Mouse (Mus musculus): ENCODE results near the gene Trpc2. TPM values are rescaled to one million over a fixed set of nuclear protein-coding genes. Genes with fewer than 3 reads are reported as not detected.

Gene Trpc2
- polyA plus RNA-seq, 1 experiment from 2014 or later: not detected

GRCm38 (mm10) chr7:102063891-102064290, 19.0 kb upstream of the Trpc2 start:
- TF ChIP-seq CTCF (IDR thresholded peaks at IDR 0.05; ENCODE audit: low read depth): no peak
- Histone ChIP-seq H3K4me1 (ENCODE audit: insufficient read depth) (peaks cover 12% of the 10 kb centered on the region; the same call in 1 of the 2 replicates), H3K4me3 (ENCODE audit: low read depth, low read length) (peak overlapping the region; percentile 59), H3K9me3 (ENCODE audit: low read depth, low read length) (no peaks in the 10 kb centered on the region), H3K9ac (no peak overlapping the region; the same call in 1 of the 2 replicates), H3K27me3 (ENCODE audit: insufficient read depth, low read length) (no peaks in the 10 kb centered on the region), H3K27ac (ENCODE audit: low read depth) (no peak overlapping the region), H3K4me2 (peak overlapping the region; percentile 65), H3K36me3 (ENCODE audit: insufficient read depth) (0 out of 2 replicates have a peak, but pooled peaks cover 9% of the 10 kb centered on the region)
- ATAC-seq (ENCODE audit: insufficient read depth) (no peak), DNase-seq (no peak)
- WGBS: 57% methylated on average over 9 of the region's 9 CpGs

- H3K9ac ChIP-seq: peak overlapping the region; percentile 67
- peak overlapping the region; percentile 65 for H3K4me2 ChIP-seq
- no peak for TF ChIP-seq CTCF (IDR thresholded peaks at IDR 0.05; ENCODE audit: low read depth)
- DNase-seq (peak; percentile 2), ATAC-seq (ENCODE audit: insufficient read depth) (peak; percentile 33)
- H3K4me3 ChIP-seq (ENCODE audit: low read depth, low read length): peak overlapping the region; percentile 59
- under 1% methylated on average over 9 of the region's 9 CpGs for WGBS
- peaks cover 12% of the 10 kb centered on the region; the same call in 1 of the 2 replicates for H3K4me1 ChIP-seq (ENCODE audit: insufficient read depth)
- H3K27me3 ChIP-seq (ENCODE audit: insufficient read depth, low read length): no peaks in the 10 kb centered on the region
- H3K36me3 ChIP-seq (ENCODE audit: insufficient read depth): peaks cover 4% of the 10 kb centered on the region; the same call in 1 of the 2 replicates
- peak overlapping the region; percentile 84; the same call in 1 of the 2 replicates for H3K27ac ChIP-seq (ENCODE audit: low read depth)
- H3K9me3 ChIP-seq (ENCODE audit: low read depth, low read length): no peaks in the 10 kb centered on the region
Measured at GRCm38 (mm10) chr7:102064655-102065045, 18.3 kb upstream of the Trpc2 start.

- Histone ChIP-seq H3K27me3 (ENCODE audit: insufficient read depth, low read length) (no peaks in the 10 kb centered on the region), H3K4me3 (ENCODE audit: low read depth, low read length) (peak within 1 kb of the TSS; percentile 59), H3K27ac (ENCODE audit: low read depth) (peak within 1 kb of the TSS; percentile 84), H3K9ac (peak within 1 kb of the TSS; percentile 67), H3K36me3 (ENCODE audit: insufficient read depth) (peaks cover 7% of the 10 kb centered on the region; the same call in 1 of the 2 replicates), H3K9me3 (ENCODE audit: low read depth, low read length) (no peaks in the 10 kb centered on the region), H3K4me1 (ENCODE audit: insufficient read depth) (peaks cover 12% of the 10 kb centered on the region; the same call in 1 of the 2 replicates), H3K4me2 (peak within 1 kb of the TSS; percentile 65)
- no peak for TF ChIP-seq CTCF (IDR thresholded peaks at IDR 0.05; ENCODE audit: low read depth)
- DNase-seq: peak; percentile 95
- ATAC-seq (ENCODE audit: insufficient read depth): peak; percentile 99
- under 1% methylated on average over 56 of the region's 56 CpGs for WGBS
Measured at GRCm38 (mm10) chr7:102065046-102065891, 17.6 kb upstream of the Trpc2 start, which contains the start of the genes Rnf121, Xndc1 and Xntrpc. Gene Rnf121 (minus strand): TSS chr7:102065469. Gene Xndc1 (plus strand): TSS chr7:102065511. Gene Xntrpc (plus strand): TSS chr7:102065713.

GRCm38 (mm10) chr7:102066363-102066762, 16.6 kb upstream of the Trpc2 start:
- Histone ChIP-seq H3K4me2 (peak overlapping the region; percentile 65), H3K9me3 (ENCODE audit: low read depth, low read length) (no peaks in the 10 kb centered on the region), H3K4me3 (ENCODE audit: low read depth, low read length) (peak overlapping the region; percentile 59), H3K27ac (ENCODE audit: low read depth) (no peak overlapping the region), H3K4me1 (ENCODE audit: insufficient read depth) (peaks cover 12% of the 10 kb centered on the region; the same call in 1 of the 2 replicates), H3K9ac (peak overlapping the region; percentile 67), H3K27me3 (ENCODE audit: insufficient read depth, low read length) (no peaks in the 10 kb centered on the region), H3K36me3 (ENCODE audit: insufficient read depth) (peaks cover 10% of the 10 kb centered on the region; the same call in 1 of the 2 replicates)
- no peak for TF ChIP-seq CTCF (IDR thresholded peaks at IDR 0.05; ENCODE audit: low read depth)
- peak; percentile 7 for DNase-seq
- no peak for ATAC-seq (ENCODE audit: insufficient read depth)
- WGBS: 67% methylated on average over 6 of the region's 6 CpGs

- TF ChIP-seq CTCF (IDR thresholded peaks at IDR 0.05; ENCODE audit: low read depth): peak; percentile 72
- Histone ChIP-seq H3K4me3 (ENCODE audit: low read depth, low read length) (no peak overlapping the region), H3K4me2 (no peak overlapping the region), H3K4me1 (ENCODE audit: insufficient read depth) (no peaks in the 10 kb centered on the region), H3K36me3 (ENCODE audit: insufficient read depth) (peaks cover 89% of the 10 kb centered on the region), H3K9ac (no peak overlapping the region), H3K27me3 (ENCODE audit: insufficient read depth, low read length) (no peaks in the 10 kb centered on the region), H3K27ac (ENCODE audit: low read depth) (no peak overlapping the region), H3K9me3 (ENCODE audit: low read depth, low read length) (no peaks in the 10 kb centered on the region)
- DNase-seq (peak; percentile 66), ATAC-seq (ENCODE audit: insufficient read depth) (peak; percentile 56; the same call in 1 of the 2 replicates)
- 79% methylated on average over 7 of the region's 7 CpGs for WGBS
Measured at GRCm38 (mm10) chr7:102076714-102077296, 6.1 kb upstream of the Trpc2 start.

GRCm38 (mm10) chr7:102078517-102078916, 4.4 kb upstream of the Trpc2 start:
- no peak overlapping the region for H3K4me2 ChIP-seq
- H3K27me3 ChIP-seq (ENCODE audit: insufficient read depth, low read length): no peaks in the 10 kb centered on the region
- WGBS: 77% methylated on average over 7 of the region's 7 CpGs
- H3K4me1 ChIP-seq (ENCODE audit: insufficient read depth): no peaks in the 10 kb centered on the region
- H3K4me3 ChIP-seq (ENCODE audit: low read depth, low read length): no peak overlapping the region
- no peak overlapping the region for H3K9ac ChIP-seq
- ATAC-seq (ENCODE audit: insufficient read depth) (no peak), DNase-seq (peak; percentile 70)
- peaks cover 88% of the 10 kb centered on the region for H3K36me3 ChIP-seq (ENCODE audit: insufficient read depth)
- peak; percentile 72 for TF ChIP-seq CTCF (IDR thresholded peaks at IDR 0.05; ENCODE audit: low read depth)
- no peaks in the 10 kb centered on the region for H3K9me3 ChIP-seq (ENCODE audit: low read depth, low read length)
- H3K27ac ChIP-seq (ENCODE audit: low read depth): no peak overlapping the region

GRCm38 (mm10) chr7:102080311-102080710, 2.6 kb upstream of the Trpc2 start:
- no peak for TF ChIP-seq CTCF (IDR thresholded peaks at IDR 0.05; ENCODE audit: low read depth)
- peaks cover 86% of the 10 kb centered on the region for H3K36me3 ChIP-seq (ENCODE audit: insufficient read depth)
- 84% methylated on average over 8 of the region's 8 CpGs for WGBS
- no peak overlapping the region for H3K4me2 ChIP-seq
- H3K9ac ChIP-seq: no peak overlapping the region
- no peaks in the 10 kb centered on the region for H3K9me3 ChIP-seq (ENCODE audit: low read depth, low read length)
- ATAC-seq (ENCODE audit: insufficient read depth): no peak
- DNase-seq: no peak
- no peaks in the 10 kb centered on the region for H3K4me1 ChIP-seq (ENCODE audit: insufficient read depth)
- H3K27ac ChIP-seq (ENCODE audit: low read depth): no peak overlapping the region
- H3K4me3 ChIP-seq (ENCODE audit: low read depth, low read length): no peak overlapping the region
- no peaks in the 10 kb centered on the region for H3K27me3 ChIP-seq (ENCODE audit: insufficient read depth, low read length)
